Mouse (Mus musculus) midbrain, postnatal 0 days (tissue): Measurements from ENCODE around the gene D930020B18Rik. TPM values are rescaled to one million over a fixed set of nuclear protein-coding genes. Genes with fewer than 3 reads are reported as not detected.
A peak's percentile ranks its signal among the peaks of the same experiment; 100 is the strongest.

Experiments
- ATAC-seq: fragments of 200-750 bp; cut with Nextera tagmentation; 2 replicates; pipeline ENCODE4 v1.8.0; 2017; ENCODE audit warnings: moderate number of reproducible peaks, mild to moderate bottlenecking, moderate TSS enrichment, moderate library complexity; ENCODE audit not compliant: low FRiP score
- DNase-seq: peaks from one replicate; pipeline ENCODE4 v3.0.0-alpha.2; 2015; ENCODE audit warnings: low spot score
- H3K27ac ChIP-seq: fragments of 300-500 bp; sonication (generic); 2 replicates; pipeline ENCODE4 v1.5.1; 2014; ENCODE audit warnings: low read depth, mild to moderate bottlenecking, low read length, mixed read lengths
- H3K27me3 ChIP-seq: fragments of 300-500 bp; sonication (generic); 2 replicates; pipeline ENCODE4 v1.6.1; 2014; ENCODE audit warnings: low read length, control low read depth, mixed read lengths; ENCODE audit not compliant: insufficient read depth
- H3K36me3 ChIP-seq: fragments of 300-500 bp; sonication (generic); 2 replicates; pipeline ENCODE4 v1.6.1; 2014; ENCODE audit warnings: low read length, control low read depth, mixed read lengths; ENCODE audit not compliant: insufficient read depth
- H3K4me1 ChIP-seq: fragments of 300-500 bp; sonication (generic); 2 replicates; pipeline ENCODE4 v1.6.1; 2014; ENCODE audit warnings: mild to moderate bottlenecking, control low read depth, antibody characterized with exemption, low read length, mixed read lengths; ENCODE audit not compliant: insufficient read depth
- H3K4me2 ChIP-seq: fragments of 300-500 bp; sonication (generic); 2 replicates; pipeline ENCODE4 v1.6.1; 2014; ENCODE audit warnings: low read depth, mild to moderate bottlenecking, low read length, mixed read lengths; ENCODE audit not compliant: poor library complexity, severe bottlenecking
- H3K4me3 ChIP-seq: fragments of 300-500 bp; sonication (generic); 2 replicates; pipeline ENCODE4 v1.5.1; 2014; ENCODE audit warnings: low read depth, mild to moderate bottlenecking, low read length, moderate library complexity
- H3K9ac ChIP-seq: fragments of 300-500 bp; sonication (generic); replicated peaks from 2 replicates; pipeline ENCODE4 v1.6.1; 2014; ENCODE audit warnings: mild to moderate bottlenecking, low read length, moderate library complexity, mixed read lengths; ENCODE audit not compliant: poor library complexity, severe bottlenecking
- H3K9me3 ChIP-seq: fragments of 300-500 bp; sonication (generic); 2 replicates; pipeline ENCODE4 v1.6.1; 2016; ENCODE audit warnings: low read length, control low read depth
- CTCF ChIP-seq: IDR thresholded peaks from 2 replicates; pipeline ENCODE4 v1.5.1; 2016; ENCODE audit warnings: antibody characterized with exemption, mild to moderate bottlenecking
- WGBS: fragments of 180-500 bp; shearing (Covaris S2); extraction: QIAGEN DNeasy Blood & Tissue Kit; methylation state at CpG from one replicate; pipeline ENCODE4 v1.1.7; 2014; 5-methylcytosine and 5-hydroxymethylcytosine counted together
- polyA plus RNA-seq: library from polyadenylated mRNA; unstranded; fragments of >200 nt; fragmentation: Nextera tagmentation; extraction: Ambion mirVana; gene quantifications from 2 replicates; pipeline ENCODE4 v1.2.1, GENCODE M21; 2015
- total RNA-seq: library from RNA; depleted of rRNA; stranded (reverse); fragments of >200 nt; gene quantifications from 2 replicates; pipeline ENCODE4 v1.2.3, GENCODE M21; 2014

The D930020B18Rik gene
- total and polyA plus RNA-seq, 2 experiments from 2014 or later = 0.42 to 0.44 TPM

- H3K27ac ChIP-seq = no peak overlapping the region
- H3K4me1 ChIP-seq = no peaks in the 10 kb centered on the region
- 87% methylated on average over 6 of the region's 6 CpGs for WGBS
- H3K36me3 ChIP-seq = no peaks in the 10 kb centered on the region
- no peak for DNase-seq
- no peak overlapping the region for H3K9ac ChIP-seq
- H3K4me3 ChIP-seq = no peak overlapping the region
- H3K27me3 ChIP-seq = no peaks in the 10 kb centered on the region
- TF ChIP-seq CTCF = no peak
- ATAC-seq = no peak
- H3K9me3 ChIP-seq = no peaks in the 10 kb centered on the region
- no peak overlapping the region for H3K4me2 ChIP-seq
Observed at GRCm38 (mm10) chr10:121628561-121629040, 12.8 kb upstream of the D930020B18Rik start.

DNA sequence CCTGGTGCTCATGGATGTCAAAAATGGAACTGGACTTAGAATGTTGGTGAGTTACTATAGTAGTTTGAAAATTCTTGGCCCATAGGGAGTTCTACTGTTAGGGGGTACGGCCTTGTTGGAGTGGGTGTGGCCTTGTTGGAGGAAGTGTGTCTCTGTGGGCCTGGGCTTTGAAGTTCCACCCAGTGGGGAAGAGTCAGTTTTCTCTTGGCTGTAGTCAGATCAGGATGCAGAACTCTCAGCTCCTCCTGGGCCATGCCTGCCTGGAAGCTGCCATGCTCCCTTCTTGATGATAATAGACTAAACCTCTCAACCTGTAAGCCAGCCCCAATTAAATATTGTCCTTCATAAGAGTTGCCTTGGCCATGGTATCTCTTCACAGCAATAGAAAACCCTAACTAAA, 7.2 kb upstream of the D930020B18Rik start:
- Histone ChIP-seq H3K9ac (no peak overlapping the region), H3K4me1 (no peaks in the 10 kb centered on the region), H3K4me2 (no peak overlapping the region), H3K9me3 (no peaks in the 10 kb centered on the region), H3K4me3 (no peak overlapping the region), H3K27me3 (no peaks in the 10 kb centered on the region), H3K36me3 (no peaks in the 10 kb centered on the region), H3K27ac (no peak overlapping the region)
- DNase-seq (no peak), ATAC-seq (no peak)
- no peak for TF ChIP-seq CTCF
- WGBS = 77% methylated on average over 1 of the region's 1 CpGs

- Histone ChIP-seq H3K27ac (no peak overlapping the region), H3K4me1 (0 out of 2 replicates have a peak, but pooled peaks cover 3% of the 10 kb centered on the region), H3K9me3 (no peaks in the 10 kb centered on the region), H3K4me2 (no peak overlapping the region), H3K4me3 (no peak overlapping the region), H3K36me3 (no peaks in the 10 kb centered on the region), H3K27me3 (peaks cover 3% of the 10 kb centered on the region; the same call in 1 of the 2 replicates), H3K9ac (no peak overlapping the region)
- TF ChIP-seq CTCF = no peak
- ATAC-seq = no peak
- 90% methylated on average over 6 of the region's 6 CpGs for WGBS
- no peak for DNase-seq
Observed at GRCm38 (mm10) chr10:121636276-121636675, 5.1 kb upstream of the D930020B18Rik start.

GRCm38 (mm10) chr10:121639573-121639972, 1.8 kb upstream of the D930020B18Rik start:
- TF ChIP-seq CTCF = no peak
- 69% methylated on average over 5 of the region's 5 CpGs for WGBS
- peaks cover 9% of the 10 kb centered on the region for H3K4me1 ChIP-seq

GRCm38 (mm10) chr10:121640150-121640930, 1.0 kb upstream of the D930020B18Rik start:
- H3K27ac ChIP-seq = no peak overlapping the region
- no peak overlapping the region for H3K9ac ChIP-seq
- DNase-seq (peak; percentile 76), ATAC-seq (0 out of 2 replicates have a peak, but pooled peaks have one; percentile 27)
- no peaks in the 10 kb centered on the region for H3K9me3 ChIP-seq
- H3K4me2 ChIP-seq = no peak overlapping the region
- 48% methylated on average over 6 of the region's 6 CpGs for WGBS
- TF ChIP-seq CTCF = peak; percentile 86
- H3K4me3 ChIP-seq = no peak overlapping the region
- H3K4me1 ChIP-seq = peaks cover 9% of the 10 kb centered on the region
- no peaks in the 10 kb centered on the region for H3K36me3 ChIP-seq
- peaks cover 21% of the 10 kb centered on the region for H3K27me3 ChIP-seq

More at GRCm38 (mm10) chr10:121639573-121639972, 1.8 kb upstream of the D930020B18Rik start:
- H3K9me3 ChIP-seq = no peaks in the 10 kb centered on the region
- H3K9ac ChIP-seq = no peak overlapping the region
- no peak overlapping the region for H3K4me3 ChIP-seq
- peaks cover 21% of the 10 kb centered on the region for H3K27me3 ChIP-seq
- peak; percentile 44 for DNase-seq
- no peak for ATAC-seq
- H3K36me3 ChIP-seq = no peaks in the 10 kb centered on the region
- H3K4me2 ChIP-seq = no peak overlapping the region
- no peak overlapping the region for H3K27ac ChIP-seq

DNA sequence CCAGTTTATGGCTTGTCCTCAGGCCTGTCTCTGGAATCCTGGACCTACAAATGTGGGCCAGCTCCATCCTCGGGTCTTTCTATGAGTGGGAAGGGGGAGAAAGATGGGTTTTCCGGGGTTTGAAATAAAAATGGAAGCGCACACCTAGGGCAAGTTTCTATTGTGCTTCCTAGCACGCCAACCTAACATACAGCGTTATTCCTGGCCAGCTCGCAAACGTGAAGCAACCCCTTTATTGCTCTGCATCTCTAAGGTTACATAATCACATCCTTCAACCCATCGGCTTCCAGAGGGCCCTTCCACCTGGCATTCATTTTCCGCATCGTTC, 480 bp upstream of the D930020B18Rik start:
- no peak overlapping the region for H3K9ac ChIP-seq
- peaks cover 9% of the 10 kb centered on the region for H3K4me1 ChIP-seq
- no peak for TF ChIP-seq CTCF
- H3K27me3 ChIP-seq = peaks cover 21% of the 10 kb centered on the region
- H3K4me3 ChIP-seq = peak overlapping the region; percentile 50
- no peaks in the 10 kb centered on the region for H3K36me3 ChIP-seq
- H3K27ac ChIP-seq = no peak overlapping the region
- DNase-seq = no peak
- no peaks in the 10 kb centered on the region for H3K9me3 ChIP-seq
- peak overlapping the region; percentile 98 for H3K4me2 ChIP-seq
- no peak for ATAC-seq
- WGBS = 14% methylated on average over 10 of the region's 10 CpGs
